Mouse (Mus musculus) c-Kit-positive CD71-positive TER-119-positive erythroid progenitor cells, embryonic 14.5 days (primary cell): ENCODE measurements at regions not wholly inside any gene's neighbourhood (a gene's known extent, or its start where the extent isn't known, plus 50 kb on each side); places are given as distances from the start of the nearest gene placed in this dataset.

ENCODE experiments used
- DNase-seq: peaks from one replicate; pipeline ENCODE4 v3.0.0-alpha.2; 2013; ENCODE audit warnings: low spot score

- no peak for DNase-seq
Observed at GRCm38 (mm10) chr3:51087076-51087475, 137.2 kb upstream of the Noct start.

GRCm38 (mm10) chr3:51089036-51089669, 135.1 kb upstream of the Noct start:
- DNase-seq, result no peak

- DNase-seq, result no peak
Observed at GRCm38 (mm10) chr3:51091478-51091877, 132.8 kb upstream of the Noct start.

GRCm38 (mm10) chr3:51092079-51093028, 131.9 kb upstream of the Noct start:
- no peak for DNase-seq

GRCm38 (mm10) chr3:51095847-51096447, 128.3 kb upstream of the Noct start:
- no peak for DNase-seq

GRCm38 (mm10) chr3:51096545-51096944, 127.7 kb upstream of the Noct start:
- DNase-seq, result no peak

GRCm38 (mm10) chr3:51097362-51097761, 126.9 kb upstream of the Noct start:
- no peak for DNase-seq

GRCm38 (mm10) chr3:51099966-51100365, 124.3 kb upstream of the Noct start:
- no peak for DNase-seq

GRCm38 (mm10) chr3:51108639-51109202, 115.5 kb upstream of the Noct start:
- no peak for DNase-seq

GRCm38 (mm10) chr3:51111241-51111640, 113.0 kb upstream of the Noct start:
- DNase-seq, result no peak

- DNase-seq, result no peak
Observed at GRCm38 (mm10) chr3:51112351-51112750, 111.9 kb upstream of the Noct start.

- DNase-seq, result no peak
Observed at GRCm38 (mm10) chr3:51115921-51116320, 108.3 kb upstream of the Noct start.

- DNase-seq, result peak; percentile 20
Observed at GRCm38 (mm10) chr3:51118706-51119105, 105.5 kb upstream of the Noct start.

GRCm38 (mm10) chr3:51120522-51120921, 103.7 kb upstream of the Noct start:
- no peak for DNase-seq

- peak; percentile 35 for DNase-seq
Observed at GRCm38 (mm10) chr3:51121703-51122540, 102.3 kb upstream of the Noct start.

GRCm38 (mm10) chr3:51122541-51122935, 101.7 kb upstream of the Noct start:
- DNase-seq, result no peak

GRCm38 (mm10) chr3:51127875-51128274, 96.4 kb upstream of the Noct start:
- no peak for DNase-seq

GRCm38 (mm10) chr3:51128491-51129155, 95.6 kb upstream of the Noct start:
- DNase-seq, result no peak

GRCm38 (mm10) chr3:51130709-51131108, 93.5 kb upstream of the Noct start:
- DNase-seq, result no peak

GRCm38 (mm10) chr3:51131341-51131740, 92.9 kb upstream of the Noct start:
- DNase-seq, result no peak

GRCm38 (mm10) chr3:51132736-51133135, 91.5 kb upstream of the Noct start:
- DNase-seq, result no peak
